Mouse (Mus musculus) midbrain, embryonic 15.5 days (tissue): ENCODE results near the gene Fcf1. TPM values are rescaled to one million over a fixed set of nuclear protein-coding genes. Genes with fewer than 3 reads are reported as not detected.

Experiments
- ATAC-seq: fragments of 200-750 bp; cut with Nextera tagmentation; replicated peaks from 2 replicates; pipeline ENCODE4 v1.8.0; 2017; ENCODE audit warnings: moderate TSS enrichment
- H3K27ac ChIP-seq: fragments of 300-500 bp; sonication (generic); 2 replicates; pipeline ENCODE4 v1.5.1; 2015; ENCODE audit warnings: mild to moderate bottlenecking, inconsistent platforms
- H3K27me3 ChIP-seq: fragments of 300-500 bp; sonication (generic); replicated peaks from 2 replicates; pipeline ENCODE4 v1.6.1; 2015; ENCODE audit warnings: inconsistent platforms
- H3K36me3 ChIP-seq: fragments of 300-500 bp; sonication (generic); replicated peaks from 2 replicates; pipeline ENCODE4 v1.6.1; 2015; ENCODE audit warnings: inconsistent platforms
- H3K4me1 ChIP-seq: fragments of 300-500 bp; sonication (generic); 2 replicates; pipeline ENCODE4 v1.6.1; 2015; ENCODE audit warnings: inconsistent platforms
- H3K4me2 ChIP-seq: fragments of 300-500 bp; sonication (generic); 2 replicates; pipeline ENCODE4 v1.6.1; 2015; ENCODE audit warnings: inconsistent platforms, mild to moderate bottlenecking, moderate library complexity
- H3K4me3 ChIP-seq: fragments of 300-500 bp; sonication (generic); 2 replicates; pipeline ENCODE4 v1.5.1; 2015; ENCODE audit warnings: mild to moderate bottlenecking, inconsistent platforms
- H3K9ac ChIP-seq: fragments of 300-500 bp; sonication (generic); 2 replicates; pipeline ENCODE4 v1.6.1; 2015; ENCODE audit warnings: mild to moderate bottlenecking, inconsistent platforms
- H3K9me3 ChIP-seq: fragments of 300-500 bp; sonication (generic); 2 replicates; pipeline ENCODE4 v1.6.1; 2016; ENCODE audit warnings: inconsistent platforms
- WGBS: fragments of 180-500 bp; shearing (Covaris S2); methylation state at CpG from one replicate; pipeline ENCODE4 v1.1.7; 2015; ENCODE audit warnings: mixed read lengths; 5-methylcytosine and 5-hydroxymethylcytosine counted together
- polyA plus RNA-seq: library from polyadenylated mRNA; unstranded; fragments of >200 nt; fragmentation: Nextera tagmentation; extraction: Ambion mirVana; gene quantifications from 2 replicates; pipeline ENCODE4 v1.2.1, GENCODE M21; 2015

Fcf1 gene
- polyA plus RNA-seq, 1 experiment from 2014 or later: 79.5 TPM

- no peaks in the 10 kb centered on the region for H3K9me3 ChIP-seq
- no peaks in the 10 kb centered on the region for H3K27me3 ChIP-seq
- no peaks in the 10 kb centered on the region for H3K4me1 ChIP-seq
- WGBS: 93% methylated on average over 9 of the region's 9 CpGs
- peaks cover 28% of the 10 kb centered on the region for H3K36me3 ChIP-seq
- no peak overlapping the region for H3K4me3 ChIP-seq
- no peak overlapping the region for H3K9ac ChIP-seq
- H3K27ac ChIP-seq: no peak overlapping the region
- no peak overlapping the region for H3K4me2 ChIP-seq
- no peak for ATAC-seq
Observed at GRCm38 (mm10) chr12:84944813-84945553, 25.7 kb upstream of the Fcf1 start.

- H3K9me3 ChIP-seq: no peaks in the 10 kb centered on the region
- no peak overlapping the region for H3K4me3 ChIP-seq
- ATAC-seq: no peak
- no peak overlapping the region for H3K4me2 ChIP-seq
- no peaks in the 10 kb centered on the region for H3K27me3 ChIP-seq
- peaks cover 21% of the 10 kb centered on the region; the same call in 1 of the 2 replicates for H3K36me3 ChIP-seq
- H3K9ac ChIP-seq: no peak overlapping the region
- no peak overlapping the region for H3K27ac ChIP-seq
- 81% methylated on average over 2 of the region's 2 CpGs for WGBS
- no peaks in the 10 kb centered on the region for H3K4me1 ChIP-seq
Observed at GRCm38 (mm10) chr12:84947894-84948583, 22.7 kb upstream of the Fcf1 start.

- no peaks in the 10 kb centered on the region for H3K27me3 ChIP-seq
- H3K4me1 ChIP-seq: no peaks in the 10 kb centered on the region
- H3K9ac ChIP-seq: no peak overlapping the region
- no peak overlapping the region for H3K27ac ChIP-seq
- peaks cover 15% of the 10 kb centered on the region; the same call in 1 of the 2 replicates for H3K36me3 ChIP-seq
- no peak for ATAC-seq
- H3K4me3 ChIP-seq: no peak overlapping the region
- no peaks in the 10 kb centered on the region for H3K9me3 ChIP-seq
- no peak overlapping the region for H3K4me2 ChIP-seq
- 95% methylated on average over 6 of the region's 6 CpGs for WGBS
Observed at GRCm38 (mm10) chr12:84948584-84949285, 22.0 kb upstream of the Fcf1 start.

GRCm38 (mm10) chr12:84950763-84951162 lies 19.9 kb upstream of the Fcf1 start:
- Histone ChIP-seq H3K27me3 (no peaks in the 10 kb centered on the region), H3K9me3 (no peaks in the 10 kb centered on the region), H3K36me3 (0 out of 2 replicates have a peak, but pooled peaks cover 15% of the 10 kb centered on the region), H3K27ac (no peak overlapping the region), H3K4me1 (no peaks in the 10 kb centered on the region), H3K9ac (no peak overlapping the region), H3K4me2 (no peak overlapping the region), H3K4me3 (no peak overlapping the region)
- no peak for ATAC-seq
- WGBS: 93% methylated on average over 6 of the region's 6 CpGs

- Histone ChIP-seq H3K4me3 (no peak overlapping the region), H3K9me3 (no peaks in the 10 kb centered on the region), H3K27ac (no peak overlapping the region), H3K27me3 (no peaks in the 10 kb centered on the region), H3K9ac (no peak overlapping the region), H3K4me1 (no peaks in the 10 kb centered on the region), H3K36me3 (0 out of 2 replicates have a peak, but pooled peaks cover 17% of the 10 kb centered on the region), H3K4me2 (no peak overlapping the region)
- 43% methylated on average over 8 of the region's 8 CpGs for WGBS
- ATAC-seq: no peak
Observed at GRCm38 (mm10) chr12:84951531-84951930, 19.2 kb upstream of the Fcf1 start.

GRCm38 (mm10) chr12:84952351-84952750 lies 18.3 kb upstream of the Fcf1 start:
- H3K27ac ChIP-seq: no peak overlapping the region
- H3K9me3 ChIP-seq: no peaks in the 10 kb centered on the region
- 88% methylated on average over 1 of the region's 1 CpGs for WGBS
- no peak overlapping the region for H3K4me3 ChIP-seq
- no peak overlapping the region for H3K9ac ChIP-seq
- H3K4me2 ChIP-seq: no peak overlapping the region
- no peak for ATAC-seq
- H3K27me3 ChIP-seq: no peaks in the 10 kb centered on the region
- H3K4me1 ChIP-seq: no peaks in the 10 kb centered on the region
- 0 out of 2 replicates have a peak, but pooled peaks cover 17% of the 10 kb centered on the region for H3K36me3 ChIP-seq

GRCm38 (mm10) chr12:84956317-84956716 lies 14.4 kb upstream of the Fcf1 start:
- Histone ChIP-seq H3K4me3 (no peak overlapping the region), H3K4me1 (no peaks in the 10 kb centered on the region), H3K9ac (no peak overlapping the region), H3K9me3 (no peaks in the 10 kb centered on the region), H3K27ac (no peak overlapping the region), H3K27me3 (no peaks in the 10 kb centered on the region), H3K36me3 (0 out of 2 replicates have a peak, but pooled peaks cover 9% of the 10 kb centered on the region), H3K4me2 (no peak overlapping the region)
- ATAC-seq: no peak
- WGBS: 95% methylated on average over 3 of the region's 3 CpGs

GRCm38 (mm10) chr12:84958794-84959356 lies 11.8 kb upstream of the Fcf1 start:
- no peak overlapping the region for H3K4me2 ChIP-seq
- no peak overlapping the region for H3K9ac ChIP-seq
- no peaks in the 10 kb centered on the region for H3K27me3 ChIP-seq
- no peaks in the 10 kb centered on the region for H3K9me3 ChIP-seq
- 0 out of 2 replicates have a peak, but pooled peaks cover 9% of the 10 kb centered on the region for H3K36me3 ChIP-seq
- no peak overlapping the region for H3K4me3 ChIP-seq
- 91% methylated on average over 1 of the region's 1 CpGs for WGBS
- no peaks in the 10 kb centered on the region for H3K4me1 ChIP-seq
- no peak for ATAC-seq
- no peak overlapping the region for H3K27ac ChIP-seq

GRCm38 (mm10) chr12:84962606-84963005 lies 8.1 kb upstream of the Fcf1 start:
- Histone ChIP-seq H3K36me3 (peaks cover 3% of the 10 kb centered on the region; the same call in 1 of the 2 replicates), H3K9ac (no peak overlapping the region), H3K27me3 (no peaks in the 10 kb centered on the region), H3K4me1 (no peaks in the 10 kb centered on the region), H3K9me3 (no peaks in the 10 kb centered on the region), H3K4me3 (no peak overlapping the region), H3K27ac (no peak overlapping the region), H3K4me2 (no peak overlapping the region)
- 83% methylated on average over 7 of the region's 7 CpGs for WGBS
- ATAC-seq: no peak

GRCm38 (mm10) chr12:84968831-84969655 lies 1.7 kb upstream of the Fcf1 start:
- no peaks in the 10 kb centered on the region for H3K27me3 ChIP-seq
- H3K4me3 ChIP-seq: peak overlapping the region; percentile 76
- H3K9me3 ChIP-seq: no peaks in the 10 kb centered on the region
- WGBS: 87% methylated on average over 16 of the region's 16 CpGs
- peaks cover 20% of the 10 kb centered on the region for H3K4me1 ChIP-seq
- no peaks in the 10 kb centered on the region; the same call in 1 of the 2 replicates for H3K36me3 ChIP-seq
- H3K9ac ChIP-seq: no peak overlapping the region
- peak overlapping the region; percentile 88 for H3K4me2 ChIP-seq
- no peak for ATAC-seq
- H3K27ac ChIP-seq: no peak overlapping the region

- peaks cover 20% of the 10 kb centered on the region for H3K4me1 ChIP-seq
- ATAC-seq: 0 out of 2 replicates have a peak, but pooled peaks have one; percentile 27
- no peaks in the 10 kb centered on the region for H3K27me3 ChIP-seq
- H3K9me3 ChIP-seq: no peaks in the 10 kb centered on the region
- H3K4me2 ChIP-seq: peak overlapping the region; percentile 88
- H3K4me3 ChIP-seq: peak overlapping the region; percentile 76
- no peak overlapping the region for H3K27ac ChIP-seq
- no peaks in the 10 kb centered on the region; the same call in 1 of the 2 replicates for H3K36me3 ChIP-seq
- H3K9ac ChIP-seq: peak overlapping the region; percentile 72
- WGBS: 27% methylated on average over 15 of the region's 15 CpGs
Observed at GRCm38 (mm10) chr12:84969656-84970427, 855 bp upstream of the Fcf1 start.
